Mouse (Mus musculus): ENCODE measurements around the gene Arhgdia.
"Not testable (repeated sequence)": the region's sequence is repeated elsewhere in the genome, so short reads cannot be mapped to it uniquely, and the experiment has no call there.

Arhgdia gene

GRCm38 (mm10) chr11:120560952-120561728 lies 20.3 kb downstream of the Arhgdia start:
- intact Hi-C loops (cut with DNase I) = no loop called here

DNA sequence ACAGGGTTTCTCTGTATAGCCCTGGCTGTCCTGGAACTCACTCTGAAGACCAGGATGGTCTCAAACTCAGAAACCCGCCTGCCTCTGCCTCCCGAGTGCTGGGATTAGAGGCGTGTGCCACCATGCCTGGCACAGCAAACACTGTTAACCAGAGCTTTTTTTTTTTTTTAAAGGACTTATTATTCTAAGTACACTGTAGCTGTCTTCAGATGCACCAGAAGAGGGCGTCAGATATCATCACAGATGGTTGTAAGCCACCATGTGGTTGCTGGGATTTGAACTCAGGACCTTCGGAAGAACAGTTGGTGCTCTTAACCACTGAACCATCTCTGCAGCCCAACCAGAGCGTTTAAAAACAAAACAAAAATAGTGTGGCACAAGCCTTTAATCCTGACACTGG lies 22.6 kb downstream of the Arhgdia start:
- intact Hi-C loops (cut with DNase I) = not testable (repeated sequence)

DNA sequence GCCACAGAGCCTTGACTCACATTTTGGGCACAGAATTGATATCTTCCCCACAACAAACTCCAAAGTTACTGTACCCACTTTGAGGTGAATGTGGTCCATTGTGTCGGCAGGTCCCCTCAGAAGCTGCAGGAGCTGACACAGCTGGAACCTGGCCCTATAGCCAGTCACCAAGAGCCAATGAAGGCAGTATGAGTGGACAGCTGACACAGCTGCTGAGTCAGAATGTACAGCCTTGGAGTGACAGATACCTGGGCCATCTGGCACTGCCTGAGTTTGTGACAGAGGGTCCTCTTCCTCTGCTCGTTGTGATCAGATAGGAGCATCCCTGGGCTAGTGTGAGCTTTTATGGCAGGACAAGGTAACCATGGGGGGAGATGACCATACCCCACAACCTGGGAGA lies 26.2 kb downstream of the Arhgdia start:
- intact Hi-C loops (cut with DNase I) = no loop called here

DNA sequence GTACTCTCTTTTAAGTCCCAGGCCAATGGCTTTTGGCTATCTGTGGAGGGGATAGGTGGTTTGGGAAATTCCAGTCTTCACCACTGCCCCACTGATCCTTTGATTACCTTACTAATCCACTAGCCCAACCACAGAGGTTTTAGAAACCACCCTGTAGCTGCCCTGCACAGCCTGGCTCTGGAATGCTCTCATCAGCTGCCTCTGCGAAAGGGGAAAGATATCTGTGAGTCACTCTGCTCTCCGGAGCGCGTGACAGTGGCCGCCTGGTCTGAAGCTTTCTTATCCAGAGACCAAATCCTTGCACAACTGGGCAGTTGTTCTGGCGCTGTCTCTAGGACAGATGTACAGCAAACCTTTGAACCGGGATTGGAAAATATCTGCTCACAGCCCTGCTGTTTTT lies 26.6 kb downstream of the Arhgdia start:
- intact Hi-C loops (cut with DNase I) = no loop called here

- intact Hi-C loops (cut with DNase I) = no loop called here
Measured at GRCm38 (mm10) chr11:120552736-120553135, 28.7 kb downstream of the Arhgdia start.

DNA sequence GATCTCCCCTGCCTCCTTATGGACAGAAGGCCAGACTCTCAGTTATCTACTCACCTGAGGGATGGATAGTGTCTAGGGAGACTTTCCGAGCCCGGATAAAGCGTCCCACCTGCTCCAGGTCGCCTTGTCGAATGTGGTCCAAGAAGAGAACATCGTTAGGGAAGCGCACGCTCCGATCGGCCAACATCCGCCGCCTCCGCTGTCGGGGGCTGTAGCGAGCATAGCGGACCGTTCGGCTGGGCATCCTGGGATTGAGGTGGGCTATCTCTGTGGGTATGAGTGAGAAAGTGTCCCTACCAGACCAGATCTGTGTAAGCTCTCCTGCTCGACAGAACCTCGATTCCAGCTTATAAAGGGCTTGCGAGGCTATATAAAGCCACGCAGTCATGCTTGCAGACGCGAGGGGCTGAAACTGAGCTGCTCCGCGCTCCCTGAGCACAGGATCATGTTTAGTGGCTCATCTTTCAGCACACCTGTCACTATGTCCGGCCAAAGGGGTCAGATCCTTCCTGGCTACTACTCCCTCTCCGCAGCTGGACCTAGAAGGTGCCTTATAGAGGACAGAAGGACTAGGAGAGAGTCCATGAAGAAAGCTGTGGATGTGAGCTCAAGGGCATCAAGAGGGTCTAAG lies 30.5 kb downstream of the Arhgdia start, which contains the start of gene Ppp1r27:
Gene Ppp1r27, minus strand, starts transcription at position 323 of the 631 bp plus-strand sequence.
- intact Hi-C loops (cut with DNase I) = no loop called here

DNA sequence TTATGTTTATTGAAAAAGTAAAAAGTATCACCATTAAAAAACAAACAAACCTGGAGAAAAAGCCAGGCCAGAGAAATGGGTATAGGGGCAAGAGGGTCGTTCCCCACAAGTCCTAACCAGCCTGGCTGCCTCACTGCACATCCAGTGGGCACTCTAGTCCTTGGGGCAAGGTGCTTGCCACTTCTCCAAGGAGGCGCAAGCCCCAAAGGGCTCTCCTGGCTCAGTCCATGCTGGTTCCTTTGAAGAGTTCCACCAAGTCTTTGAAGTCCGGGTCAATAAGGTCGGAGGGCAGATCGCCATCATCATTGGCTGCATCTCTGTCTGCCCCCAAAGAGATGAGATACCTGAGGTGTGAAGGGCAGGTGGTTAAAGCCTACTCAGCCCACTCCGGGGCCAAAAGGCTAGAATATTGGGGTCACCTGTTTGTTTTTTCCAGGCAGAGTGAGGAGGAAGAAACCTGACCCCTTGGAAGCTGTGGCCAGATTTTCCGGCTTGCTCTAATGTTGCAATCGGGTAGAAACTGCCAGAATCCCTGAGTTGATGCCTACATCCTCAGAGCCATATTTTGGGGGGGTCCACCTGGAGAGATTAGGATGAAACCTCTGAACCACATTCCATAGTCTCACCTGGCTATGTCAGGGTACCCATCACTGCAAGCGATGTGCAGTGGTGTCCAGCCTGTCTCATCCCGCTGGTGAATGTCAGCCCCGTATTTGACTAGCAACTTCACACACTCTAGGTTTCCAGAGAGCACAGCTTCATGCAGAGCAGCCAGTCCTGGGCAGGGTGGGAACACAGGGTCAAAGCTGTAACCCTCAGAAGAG lies 31.2 kb downstream of the Arhgdia start:
- intact Hi-C loops (cut with DNase I) = no loop called here

DNA sequence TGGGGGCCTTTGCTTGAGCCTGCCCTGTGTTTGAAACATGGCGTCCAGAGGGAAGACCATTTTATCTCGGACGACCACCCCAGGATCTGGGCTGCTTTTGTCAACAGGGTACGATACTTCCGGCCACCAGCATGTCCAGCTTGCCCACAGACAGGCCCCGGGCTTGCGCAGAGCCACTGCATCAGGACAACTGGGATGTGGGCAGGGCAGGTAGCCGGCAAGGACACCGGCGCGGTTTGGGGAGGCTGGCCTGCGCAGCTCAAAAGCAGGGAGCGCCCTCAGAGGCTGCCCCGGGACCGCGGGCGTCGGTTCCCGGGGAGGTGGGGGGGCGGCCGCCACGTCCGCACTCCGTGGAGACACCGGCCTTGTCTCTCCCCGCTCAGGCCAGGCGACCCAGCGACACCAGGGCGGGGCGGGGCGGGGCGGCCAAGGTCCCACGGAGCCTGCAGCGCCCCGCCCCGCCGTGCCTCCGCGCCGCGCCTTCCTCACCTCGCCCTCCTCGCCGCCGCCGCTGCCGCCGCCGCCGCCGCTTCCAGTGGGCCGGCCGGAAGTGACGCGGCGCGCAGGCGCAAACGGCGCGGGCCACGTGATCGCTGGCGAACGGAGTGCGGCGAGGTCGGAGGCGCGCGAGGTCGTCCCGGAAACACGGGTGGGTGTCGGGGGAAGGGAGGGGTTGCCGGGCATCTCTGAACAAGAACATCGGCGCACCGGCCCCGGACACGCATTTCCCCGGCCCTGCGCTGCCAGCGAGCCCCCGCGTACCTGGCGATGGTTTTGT lies 32.1 kb downstream of the Arhgdia start, which contains the start of gene Mcrip1:
Gene Mcrip1, minus strand, starts transcription at position 560 of the 778 bp plus-strand sequence.
- intact Hi-C loops (cut with DNase I) = no loop called here

GRCm38 (mm10) chr11:120548786-120549167 lies 32.6 kb downstream of the Arhgdia start:
- intact Hi-C loops (cut with DNase I) = no loop called here

DNA sequence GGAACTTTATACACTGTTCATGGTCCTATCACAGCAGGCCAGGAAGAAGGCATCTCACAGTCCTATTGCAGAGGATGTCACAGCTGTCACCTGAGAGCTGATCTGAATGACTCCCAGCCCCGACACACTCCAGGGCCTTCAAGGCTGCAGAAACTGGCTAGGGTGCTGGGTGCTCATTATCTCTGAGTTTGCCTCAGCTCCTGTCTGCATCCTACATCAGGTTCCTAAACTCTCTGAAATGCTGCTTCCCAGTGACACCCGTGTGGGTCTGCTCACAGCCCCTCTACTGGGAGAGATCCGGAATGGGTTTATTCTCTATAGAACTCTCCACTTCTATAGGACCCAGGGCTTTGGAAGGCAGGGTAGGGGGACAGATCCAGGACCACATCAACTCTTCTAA lies 33.2 kb downstream of the Arhgdia start:
- intact Hi-C loops (cut with DNase I) = no loop called here

DNA sequence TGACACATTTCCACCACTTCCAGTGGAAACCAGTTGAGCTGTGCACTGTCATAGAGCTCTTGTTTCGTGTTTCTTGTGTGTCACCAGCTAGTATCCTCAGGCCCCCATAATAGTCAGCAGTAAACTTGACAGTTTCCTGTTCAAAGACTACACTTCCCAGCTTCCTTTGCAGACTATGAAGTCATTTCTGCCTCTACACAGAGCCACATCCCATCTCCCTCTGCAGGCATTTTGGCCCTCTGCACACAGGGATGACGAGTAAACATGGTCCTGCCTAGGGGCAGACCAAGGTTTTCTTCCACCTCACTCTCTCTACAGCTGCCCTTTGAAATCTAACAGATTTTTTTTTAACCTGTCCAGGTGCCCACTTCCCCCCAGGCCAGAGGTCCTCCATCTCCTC lies 34.0 kb downstream of the Arhgdia start:
- intact Hi-C loops (cut with DNase I) = no loop called here

DNA sequence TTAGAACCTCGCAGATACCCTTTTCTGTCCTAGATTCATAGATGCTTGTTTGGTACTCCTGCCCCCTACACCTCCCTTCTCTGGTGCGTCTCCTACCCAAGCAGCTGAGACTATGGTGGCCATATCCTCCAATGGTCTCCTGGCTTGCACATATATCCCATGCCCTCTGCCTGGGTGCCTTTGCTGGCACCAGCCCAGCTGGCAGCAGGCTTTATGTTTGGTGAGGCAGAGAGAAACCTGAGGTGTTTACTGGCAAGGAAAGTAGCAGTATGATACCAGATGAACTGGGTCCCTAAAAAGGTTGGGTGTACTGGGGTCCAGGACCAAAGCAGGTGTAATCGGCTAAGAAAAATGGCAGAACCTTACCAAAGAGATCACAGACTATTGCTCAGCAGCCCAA lies 35.5 kb downstream of the Arhgdia start:
- intact Hi-C loops (cut with DNase I) = no loop called here

DNA sequence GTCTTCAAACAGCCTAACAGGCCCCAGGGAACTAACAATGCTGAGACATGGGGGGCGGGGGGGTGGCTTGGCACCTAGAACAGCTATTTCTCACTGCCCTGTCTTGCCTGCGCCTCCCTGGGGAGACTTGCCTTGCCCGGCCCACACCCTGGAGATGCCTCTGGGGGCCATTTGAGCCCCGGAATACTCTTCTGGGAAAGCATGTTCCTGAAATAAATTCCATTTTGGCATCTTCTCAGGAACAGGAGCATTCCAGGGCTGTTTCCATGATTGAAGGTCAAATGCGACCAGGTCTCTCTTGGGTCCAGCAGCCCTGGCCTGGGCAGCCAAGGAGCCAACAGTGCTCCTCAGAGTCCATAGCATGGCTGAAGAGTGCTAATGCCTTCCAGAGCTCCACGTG lies 39.0 kb downstream of the Arhgdia start:
- intact Hi-C loops (cut with DNase I) = no loop called here

- intact Hi-C loops (cut with DNase I) = no loop called here
Measured at GRCm38 (mm10) chr11:120541907-120542306, 39.5 kb downstream of the Arhgdia start.

- intact Hi-C loops (cut with DNase I) = no loop called here
Measured at GRCm38 (mm10) chr11:120539285-120540014, 42.0 kb downstream of the Arhgdia start.

- intact Hi-C loops (cut with DNase I) = no loop called here
Measured at GRCm38 (mm10) chr11:120538955-120539284, 42.5 kb downstream of the Arhgdia start.

GRCm38 (mm10) chr11:120538485-120538884 lies 42.9 kb downstream of the Arhgdia start:
- intact Hi-C loops (cut with DNase I) = no loop called here

DNA sequence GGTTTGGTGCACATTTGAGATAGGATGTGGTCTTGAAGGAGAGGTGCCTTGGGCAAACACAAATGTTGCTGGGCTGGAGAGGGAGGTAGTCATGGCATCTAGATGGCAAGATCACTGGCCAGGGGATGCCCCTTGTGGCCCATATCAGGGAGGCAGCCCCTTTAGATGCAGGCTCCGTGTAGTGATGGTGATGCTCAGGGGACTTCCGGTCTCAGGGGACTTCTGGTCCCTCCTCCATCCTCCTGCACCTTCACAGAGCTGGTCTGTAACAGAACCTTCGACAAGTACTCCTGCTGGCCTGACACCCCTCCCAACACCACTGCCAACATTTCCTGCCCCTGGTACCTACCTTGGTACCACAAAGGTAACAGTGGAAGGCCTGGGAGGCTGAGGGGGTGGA lies 45.6 kb downstream of the Arhgdia start:
- intact Hi-C loops (cut with DNase I) = no loop called here

DNA sequence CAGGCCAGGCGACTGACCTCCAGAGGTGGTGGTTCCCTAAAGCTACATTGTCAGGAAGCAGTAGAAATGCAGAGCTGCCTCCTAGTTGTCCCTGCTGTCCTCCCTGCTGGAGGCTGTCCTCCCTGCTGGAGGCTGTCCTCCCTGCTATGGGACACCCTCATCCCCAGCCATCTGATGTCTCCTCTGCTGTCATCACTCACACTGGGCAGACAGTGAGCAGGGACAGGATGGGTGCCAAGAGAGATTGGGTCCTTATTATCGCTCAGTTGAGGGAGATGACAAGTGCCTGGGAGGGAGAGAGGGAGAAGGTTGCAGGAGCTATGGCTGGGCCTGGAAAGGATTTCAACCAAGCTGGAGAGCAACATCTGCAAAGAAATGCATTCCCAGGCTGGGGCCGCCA lies 46.3 kb downstream of the Arhgdia start:
- intact Hi-C loops (cut with DNase I) = no loop called here

GRCm38 (mm10) chr11:120534093-120534492 lies 47.3 kb downstream of the Arhgdia start:
- intact Hi-C loops (cut with DNase I) = no loop called here

DNA sequence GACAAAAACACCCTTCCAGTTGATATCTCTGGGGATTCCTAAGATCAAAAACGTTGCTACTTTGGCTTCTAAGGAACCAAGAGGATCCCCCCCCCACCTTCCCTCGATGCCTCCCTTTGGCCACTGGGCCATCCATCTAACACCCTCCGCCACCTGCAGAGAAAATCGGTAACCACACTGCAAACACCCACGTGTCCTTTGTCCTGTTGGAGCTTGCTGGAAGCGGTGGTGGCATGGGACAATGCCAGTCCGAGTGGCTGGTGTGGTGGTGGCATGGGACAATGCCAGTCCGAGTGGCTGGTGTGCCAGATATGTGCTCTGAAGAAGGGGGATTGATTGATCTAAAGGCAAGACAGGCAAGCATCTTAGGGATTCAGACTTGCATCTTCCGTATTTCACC lies 49.8 kb downstream of the Arhgdia start:
- intact Hi-C loops (cut with DNase I) = no loop called here

Measured in adrenal gland (tissue).